Mouse (Mus musculus): Measurements from ENCODE around the gene Xdh.
"Not testable (repeated sequence)": the region's sequence is repeated elsewhere in the genome, so short reads cannot be mapped to it uniquely, and the experiment has no call there.

Xdh gene

DNA sequence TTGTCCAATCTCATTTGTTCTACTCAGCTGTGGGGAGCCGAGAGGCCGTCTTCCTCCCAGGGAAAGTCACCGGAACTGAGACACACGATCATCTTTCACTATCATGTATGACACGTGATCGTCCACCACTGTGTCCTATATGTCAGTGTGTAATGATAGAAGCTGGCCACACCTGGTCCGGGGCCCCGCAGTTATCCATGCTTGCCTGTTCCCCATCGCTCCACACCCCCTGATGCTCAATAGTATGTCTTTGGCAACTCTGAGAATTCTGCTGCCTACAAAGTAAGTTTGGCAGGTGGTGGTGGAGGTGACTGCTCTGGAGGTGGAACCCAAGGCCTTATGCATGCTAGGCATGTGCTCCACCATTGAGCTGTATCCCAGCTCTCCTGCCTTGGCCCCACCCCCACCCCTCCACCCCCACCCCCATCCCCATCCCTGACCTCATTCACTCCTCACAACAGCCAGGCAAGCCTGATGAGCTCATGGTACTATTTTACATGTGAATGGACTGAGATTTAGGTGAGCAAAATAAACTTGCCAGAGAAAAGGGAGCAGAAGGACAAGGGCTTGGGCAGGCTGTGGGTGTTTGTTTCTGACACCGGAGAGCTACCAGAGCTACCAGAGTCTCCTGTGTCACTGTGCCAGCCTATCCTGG, 70.6 kb downstream of the Xdh start:
- DNase-seq: no peak

DNA sequence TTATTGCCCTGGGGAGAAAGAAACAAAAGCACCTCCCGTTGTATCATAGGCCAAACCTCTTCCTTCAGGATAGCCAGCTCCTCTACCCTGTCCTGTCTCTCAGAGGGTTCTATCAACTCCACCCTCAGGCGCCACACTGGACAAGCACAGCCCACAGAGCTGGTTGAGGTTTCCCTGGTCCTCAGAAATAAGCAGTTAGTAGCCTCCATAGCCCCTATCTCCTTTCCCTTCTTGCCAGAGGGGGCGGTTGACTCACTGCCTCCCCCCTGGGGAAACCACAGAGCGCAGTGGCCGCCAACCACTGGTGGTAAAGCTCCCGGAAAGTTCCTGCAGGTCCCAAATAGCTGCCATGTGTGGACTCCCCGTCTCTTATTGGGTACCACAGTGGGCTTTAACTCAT, 74.3 kb downstream of the Xdh start:
- DNase-seq: no peak

DNA sequence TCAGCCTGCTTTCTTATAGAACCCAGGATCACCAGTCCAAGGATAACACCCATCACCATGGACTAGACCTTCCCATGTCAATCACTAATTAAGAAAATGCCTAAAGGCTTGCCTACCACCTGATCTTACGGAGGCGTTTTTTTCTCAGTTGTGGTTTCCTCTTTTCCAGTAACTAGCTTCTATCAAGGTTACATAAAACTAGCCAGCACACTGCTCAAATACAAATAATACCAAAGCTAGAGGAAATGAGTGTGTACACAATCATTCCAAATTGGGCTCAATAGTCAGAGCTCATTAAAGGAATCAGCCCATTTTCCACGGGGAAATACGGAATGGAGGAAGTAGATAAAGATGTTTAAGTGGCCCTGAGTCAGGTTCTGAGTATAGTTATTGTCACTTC, 74.7 kb downstream of the Xdh start:
- no peak for DNase-seq

DNA sequence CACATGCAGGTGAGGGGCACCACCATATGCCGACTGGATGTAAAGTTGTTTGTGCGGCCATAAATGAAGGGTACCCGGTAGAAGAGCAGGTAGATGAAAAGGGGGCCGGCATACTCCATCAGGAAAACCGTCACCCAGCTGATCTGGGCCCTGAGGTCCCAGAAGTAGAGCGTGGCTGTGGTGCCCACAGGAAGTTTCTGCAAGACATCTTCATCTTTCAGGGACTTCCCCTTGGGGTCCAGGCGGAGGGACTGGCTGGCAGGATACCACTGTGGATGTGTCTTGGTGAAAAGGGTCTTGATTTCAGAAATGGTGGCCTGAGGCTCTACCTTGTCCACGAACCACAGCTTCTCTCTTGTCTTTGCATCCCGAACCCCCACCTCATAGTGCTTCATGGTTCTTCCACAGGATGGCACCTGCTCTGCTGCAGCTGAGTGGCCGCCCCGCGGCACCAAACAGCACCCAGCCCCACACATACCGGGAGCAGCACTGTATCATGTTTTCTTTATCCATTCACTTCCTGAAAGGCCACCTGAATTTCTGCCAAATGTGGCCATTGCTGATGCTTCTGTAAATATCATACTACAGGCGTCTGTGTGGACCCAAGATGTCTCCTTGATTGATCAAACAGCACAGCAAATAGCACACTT, 78.9 kb downstream of the Xdh start:
- DNase-seq: peak; percentile 46

DNA sequence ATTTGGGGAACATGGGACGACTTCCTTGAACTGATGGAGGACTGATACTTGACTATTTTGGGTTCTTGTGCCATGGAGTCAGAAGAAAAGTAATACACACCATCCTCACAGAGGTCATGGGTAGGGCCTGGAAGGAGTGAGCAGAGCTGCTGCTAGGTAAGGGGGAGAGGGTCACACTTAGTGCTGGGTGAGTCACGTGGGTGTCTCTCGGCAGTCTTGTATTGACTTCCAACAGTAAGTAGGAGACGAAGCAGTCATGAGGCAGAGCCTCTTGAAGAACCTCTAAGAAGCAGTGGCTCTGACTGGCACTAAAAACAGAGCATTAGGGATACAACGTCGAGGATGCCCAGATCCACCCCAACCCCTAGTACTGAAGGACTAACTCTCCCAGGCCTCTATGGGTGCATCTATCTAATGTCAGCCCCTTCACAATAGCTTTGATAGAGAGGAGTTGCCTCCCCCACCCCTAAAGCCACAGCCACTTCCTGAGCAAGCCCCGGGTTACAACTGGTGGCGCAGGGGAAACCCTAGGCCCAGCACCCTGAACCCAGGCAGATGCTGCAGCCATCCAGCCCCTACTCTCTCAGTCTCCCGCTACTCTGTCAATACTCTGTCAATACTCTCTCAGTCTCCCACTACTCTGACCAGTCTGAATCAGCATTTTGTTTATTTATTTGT, 80.8 kb downstream of the Xdh start:
- DNase-seq: peak; percentile 79

DNA sequence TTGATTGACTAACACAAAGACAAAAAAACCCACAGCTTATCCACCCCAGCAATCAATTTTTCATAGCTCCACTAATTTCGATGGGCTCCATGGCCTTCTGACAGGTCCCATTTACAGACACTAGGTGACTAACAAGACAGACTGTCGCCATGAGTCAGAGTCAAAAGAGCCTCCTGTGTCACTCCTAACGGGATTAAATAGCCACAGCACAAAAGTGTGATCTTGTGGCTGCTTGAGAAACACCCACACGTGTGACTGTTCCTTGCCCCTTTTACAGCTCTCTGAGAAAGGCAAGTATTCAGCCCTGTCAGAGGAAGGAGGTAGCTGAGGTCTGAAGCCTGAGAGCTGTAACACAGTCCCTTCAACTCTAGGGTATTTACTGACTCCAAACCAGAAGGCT, 96.3 kb downstream of the Xdh start:
- DNase-seq: no peak

DNA sequence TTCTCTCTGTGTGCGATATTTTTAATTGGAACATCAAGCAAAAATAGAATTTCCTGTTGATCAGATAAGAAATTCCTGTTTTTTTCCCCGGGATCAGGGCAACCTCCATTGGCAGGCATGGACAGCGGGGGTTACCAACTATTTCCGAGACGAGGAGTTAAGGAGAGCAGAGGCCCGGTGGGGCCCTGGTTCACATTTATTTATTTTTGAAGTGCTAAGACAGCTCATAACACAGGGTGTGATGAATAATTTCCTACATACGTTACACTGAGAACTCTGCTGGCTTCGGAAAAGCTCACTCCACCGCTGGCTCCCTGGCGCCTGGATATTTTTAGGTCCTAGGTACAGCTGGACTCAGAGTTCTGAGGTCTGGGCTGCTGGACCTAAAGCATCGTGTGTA, 97.0 kb downstream of the Xdh start:
- no peak for DNase-seq

DNA sequence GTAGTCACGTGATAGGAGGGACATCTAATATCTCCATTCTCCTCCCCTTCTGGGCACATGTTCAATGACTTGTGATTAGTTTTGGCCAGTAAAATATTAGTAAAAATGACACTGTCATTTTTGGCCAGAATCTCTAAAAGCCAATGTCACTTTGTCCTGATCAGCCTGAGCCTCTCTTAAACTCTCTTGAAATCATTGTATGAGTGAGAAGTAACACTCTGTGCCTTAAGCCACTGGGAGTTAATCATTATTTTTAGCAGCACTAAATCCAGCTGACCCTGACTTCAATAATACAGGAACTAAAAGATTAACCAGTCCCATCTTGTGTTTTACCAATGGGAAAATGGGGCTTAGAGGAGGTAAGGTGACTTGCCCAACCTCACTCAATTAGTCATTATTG, 102.6 kb downstream of the Xdh start:
- DNase-seq: no peak

GRCm38 (mm10) chr17:73845632-73846031, 104.4 kb downstream of the Xdh start:
- no peak for DNase-seq

DNA sequence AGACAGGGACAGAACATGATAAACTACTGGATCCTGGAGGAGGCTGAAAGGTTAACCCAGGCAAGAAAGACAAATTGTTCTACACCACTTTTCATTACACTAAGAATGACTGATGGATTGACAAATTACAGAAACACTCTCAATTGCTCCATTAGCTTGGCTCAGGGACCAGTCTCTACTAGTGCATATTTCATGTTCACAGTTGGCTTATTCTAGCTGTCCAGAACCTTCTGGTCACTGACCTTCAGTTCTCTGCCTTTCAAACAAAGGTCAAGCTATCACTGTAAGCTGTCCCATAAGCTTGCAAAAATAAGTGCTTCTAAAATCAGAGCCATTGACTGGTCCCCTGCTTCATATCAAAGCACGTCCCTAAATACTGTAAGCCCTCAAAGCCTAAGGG, 107.0 kb downstream of the Xdh start:
- DNase-seq: no peak

DNA sequence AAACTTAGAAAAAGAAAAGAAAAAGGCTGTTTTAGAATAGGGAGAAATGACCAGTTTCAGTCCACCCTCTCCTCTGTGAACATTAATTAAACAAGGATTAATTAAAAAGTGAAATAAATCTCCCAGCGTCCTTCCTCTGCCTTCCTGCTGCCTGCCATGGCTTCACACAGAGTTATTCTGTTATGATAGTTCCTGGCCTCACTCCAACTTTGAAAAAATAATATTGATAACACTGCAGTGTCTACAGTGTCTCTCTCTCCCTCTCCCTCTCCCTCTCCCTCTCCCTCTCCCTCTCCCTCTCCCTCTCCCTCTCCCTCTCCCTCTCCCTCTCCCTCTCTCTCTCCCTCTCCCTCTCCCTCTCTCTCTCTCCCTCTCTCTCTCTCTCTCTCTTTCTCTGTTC, 110.1 kb downstream of the Xdh start:
- DNase-seq: not testable (repeated sequence)

- no peak for DNase-seq
Observed at GRCm38 (mm10) chr17:73839086-73839835, 110.7 kb downstream of the Xdh start.

GRCm38 (mm10) chr17:73837244-73837643, 112.8 kb downstream of the Xdh start:
- no peak for DNase-seq

- DNase-seq: no peak
Observed at GRCm38 (mm10) chr17:73836601-73837000, 113.4 kb downstream of the Xdh start.

All from thymus, postnatal 25 days (tissue).